Mouse (Mus musculus) embryonic facial prominence, embryonic 11.5 days (tissue): Measurements from ENCODE around the gene Dbi. TPM values are rescaled to one million over a fixed set of nuclear protein-coding genes. Genes with fewer than 3 reads are reported as not detected.

ENCODE experiments used
- ATAC-seq: fragments of 200-750 bp; cut with Nextera tagmentation; replicated peaks from 2 replicates; pipeline ENCODE4 v1.8.0; 2017; ENCODE audit warnings: low read depth; ENCODE audit not compliant: insufficient number of reproducible peaks, low FRiP score, low TSS enrichment
- DNase-seq: peaks from one replicate; pipeline ENCODE4 v3.0.0-alpha.2; 2015; ENCODE audit warnings: low spot score
- H3K27ac ChIP-seq: fragments of 300-500 bp; sonication (generic); replicated peaks from 2 replicates; pipeline ENCODE4 v1.5.1; 2014; ENCODE audit warnings: mild to moderate bottlenecking, low read depth, low read length, control low read depth
- H3K27me3 ChIP-seq: fragments of 300-500 bp; sonication (generic); 2 replicates; pipeline ENCODE4 v1.6.1; 2014; ENCODE audit warnings: mild to moderate bottlenecking, low read length, moderate library complexity, mixed read lengths; ENCODE audit not compliant: control insufficient read depth, insufficient read depth
- H3K36me3 ChIP-seq: fragments of 300-500 bp; sonication (generic); replicated peaks from 2 replicates; pipeline ENCODE4 v1.6.1; 2014; ENCODE audit warnings: low read depth, mild to moderate bottlenecking, low read length, moderate library complexity, mixed read lengths; ENCODE audit not compliant: control insufficient read depth, insufficient read depth
- H3K4me1 ChIP-seq: fragments of 300-500 bp; sonication (generic); 2 replicates; pipeline ENCODE4 v1.6.1; 2014; ENCODE audit warnings: low read length, mixed read lengths; ENCODE audit not compliant: control insufficient read depth, insufficient read depth
- H3K4me2 ChIP-seq: fragments of 300-500 bp; sonication (generic); 2 replicates; pipeline ENCODE4 v1.6.1; 2014; ENCODE audit warnings: low read depth, mild to moderate bottlenecking, control low read depth, low read length, moderate library complexity
- H3K4me3 ChIP-seq: fragments of 300-500 bp; sonication (generic); 2 replicates; pipeline ENCODE4 v1.5.1; 2014; ENCODE audit warnings: low read depth, low read length, control low read depth
- H3K9ac ChIP-seq: fragments of 300-500 bp; sonication (generic); replicated peaks from 2 replicates; pipeline ENCODE4 v1.6.1; 2014; ENCODE audit warnings: mild to moderate bottlenecking, control low read depth, low read length
- H3K9me3 ChIP-seq: fragments of 300-500 bp; sonication (generic); replicated peaks from 2 replicates; pipeline ENCODE4 v1.6.1; 2016; ENCODE audit warnings: mild to moderate bottlenecking, low read length, inconsistent platforms, mixed read lengths; ENCODE audit not compliant: control insufficient read depth
- WGBS: fragments of 180-500 bp; shearing (Covaris S2); extraction: QIAGEN DNeasy Blood & Tissue Kit; methylation state at CpG from one replicate; pipeline ENCODE4 v1.1.7; 2014; 5-methylcytosine and 5-hydroxymethylcytosine counted together
- polyA plus RNA-seq: library from polyadenylated mRNA; unstranded; fragments of >200 nt; fragmentation: Nextera tagmentation; extraction: Ambion mirVana; gene quantifications from 2 replicates; pipeline ENCODE4 v1.2.1, GENCODE M21; 2014

Dbi gene
- 674 and 686 TPM in 2 replicates for polyA plus RNA-seq

- Histone ChIP-seq H3K4me3 (peak within 1 kb of the TSS; percentile 43), H3K4me2 (peak within 1 kb of the TSS; percentile 77), H3K9ac (peak within 1 kb of the TSS; percentile 65), H3K4me1 (peaks cover 2% of the 10 kb centered on the region; the same call in 1 of the 2 replicates), H3K27ac (peak within 1 kb of the TSS; percentile 30), H3K9me3 (no peaks in the 10 kb centered on the region), H3K36me3 (no peaks in the 10 kb centered on the region), H3K27me3 (no peaks in the 10 kb centered on the region)
- 2% methylated on average over 52 of the region's 52 CpGs for WGBS
- ATAC-seq (peak; percentile 88), DNase-seq (peak; percentile 99)
Measured at GRCm38 (mm10) chr1:120120969-120121811, at the start of gene Dbi, which contains the start of gene 3110009E18Rik. TSS of gene Dbi (minus strand) at chr1:120121078. TSS of gene 3110009E18Rik (plus strand) at chr1:120121187.

GRCm38 (mm10) chr1:120170307-120170706 lies 49.4 kb upstream of the Dbi start:
- no peak overlapping the region for H3K4me2 ChIP-seq
- no peaks in the 10 kb centered on the region for H3K4me1 ChIP-seq
- H3K9ac ChIP-seq, result no peak overlapping the region
- no peaks in the 10 kb centered on the region for H3K9me3 ChIP-seq
- WGBS, result 84% methylated on average over 7 of the region's 7 CpGs
- no peaks in the 10 kb centered on the region for H3K27me3 ChIP-seq
- DNase-seq (no peak), ATAC-seq (no peak)
- no peaks in the 10 kb centered on the region for H3K36me3 ChIP-seq
- no peak overlapping the region for H3K4me3 ChIP-seq
- H3K27ac ChIP-seq, result no peak overlapping the region

GRCm38 (mm10) chr1:120168674-120169073 lies 47.8 kb upstream of the Dbi start:
- H3K4me2 ChIP-seq, result no peak overlapping the region
- ATAC-seq (no peak), DNase-seq (no peak)
- no peaks in the 10 kb centered on the region for H3K27me3 ChIP-seq
- no peaks in the 10 kb centered on the region for H3K9me3 ChIP-seq
- H3K9ac ChIP-seq, result no peak overlapping the region
- WGBS, result 85% methylated on average over 7 of the region's 7 CpGs
- no peak overlapping the region for H3K4me3 ChIP-seq
- no peak overlapping the region for H3K27ac ChIP-seq
- H3K4me1 ChIP-seq, result no peaks in the 10 kb centered on the region
- no peaks in the 10 kb centered on the region for H3K36me3 ChIP-seq

GRCm38 (mm10) chr1:120168016-120168415 lies 47.1 kb upstream of the Dbi start:
- Histone ChIP-seq H3K27ac (no peak overlapping the region), H3K27me3 (no peaks in the 10 kb centered on the region), H3K9me3 (no peaks in the 10 kb centered on the region), H3K4me2 (no peak overlapping the region), H3K9ac (no peak overlapping the region), H3K36me3 (no peaks in the 10 kb centered on the region), H3K4me3 (no peak overlapping the region), H3K4me1 (no peaks in the 10 kb centered on the region)
- ATAC-seq, result no peak
- no peak for DNase-seq
- 67% methylated on average over 4 of the region's 4 CpGs for WGBS

GRCm38 (mm10) chr1:120162616-120163015 lies 41.7 kb upstream of the Dbi start:
- WGBS, result 43% methylated on average over 1 of the region's 1 CpGs
- Histone ChIP-seq H3K36me3 (no peaks in the 10 kb centered on the region), H3K9me3 (no peaks in the 10 kb centered on the region), H3K4me1 (no peaks in the 10 kb centered on the region; the same call in 1 of the 2 replicates), H3K27me3 (no peaks in the 10 kb centered on the region), H3K4me2 (no peak overlapping the region), H3K27ac (no peak overlapping the region), H3K4me3 (no peak overlapping the region), H3K9ac (no peak overlapping the region)
- DNase-seq, result no peak
- ATAC-seq, result no peak

- DNase-seq, result no peak
- WGBS, result 92% methylated on average over 5 of the region's 5 CpGs
- no peak overlapping the region for H3K4me3 ChIP-seq
- H3K4me2 ChIP-seq, result no peak overlapping the region
- no peak overlapping the region for H3K9ac ChIP-seq
- no peaks in the 10 kb centered on the region for H3K36me3 ChIP-seq
- no peak for ATAC-seq
- H3K27ac ChIP-seq, result no peak overlapping the region
- H3K9me3 ChIP-seq, result no peaks in the 10 kb centered on the region
- no peaks in the 10 kb centered on the region for H3K27me3 ChIP-seq
- H3K4me1 ChIP-seq, result no peaks in the 10 kb centered on the region; the same call in 1 of the 2 replicates
Measured at GRCm38 (mm10) chr1:120161502-120161901, 40.6 kb upstream of the Dbi start.

GRCm38 (mm10) chr1:120158474-120159127 lies 37.7 kb upstream of the Dbi start:
- H3K9ac ChIP-seq, result no peak overlapping the region
- no peaks in the 10 kb centered on the region for H3K27me3 ChIP-seq
- no peak for ATAC-seq
- no peaks in the 10 kb centered on the region; the same call in 1 of the 2 replicates for H3K4me1 ChIP-seq
- no peak overlapping the region for H3K4me2 ChIP-seq
- H3K36me3 ChIP-seq, result no peaks in the 10 kb centered on the region
- 77% methylated on average over 9 of the region's 9 CpGs for WGBS
- DNase-seq, result no peak
- no peaks in the 10 kb centered on the region for H3K9me3 ChIP-seq
- no peak overlapping the region for H3K27ac ChIP-seq
- H3K4me3 ChIP-seq, result no peak overlapping the region

GRCm38 (mm10) chr1:120155325-120155724 lies 34.4 kb upstream of the Dbi start:
- H3K27me3 ChIP-seq, result no peaks in the 10 kb centered on the region
- H3K9me3 ChIP-seq, result no peaks in the 10 kb centered on the region
- H3K9ac ChIP-seq, result no peak overlapping the region
- no peak overlapping the region for H3K4me2 ChIP-seq
- ATAC-seq (no peak), DNase-seq (peak; percentile 52)
- 26% methylated on average over 1 of the region's 1 CpGs for WGBS
- no peaks in the 10 kb centered on the region for H3K36me3 ChIP-seq
- no peak overlapping the region for H3K4me3 ChIP-seq
- no peak overlapping the region for H3K27ac ChIP-seq
- no peaks in the 10 kb centered on the region; the same call in 1 of the 2 replicates for H3K4me1 ChIP-seq
